13 mouse cellular contexts compared by ENCODE assay signal in the genomic region with DNA sequence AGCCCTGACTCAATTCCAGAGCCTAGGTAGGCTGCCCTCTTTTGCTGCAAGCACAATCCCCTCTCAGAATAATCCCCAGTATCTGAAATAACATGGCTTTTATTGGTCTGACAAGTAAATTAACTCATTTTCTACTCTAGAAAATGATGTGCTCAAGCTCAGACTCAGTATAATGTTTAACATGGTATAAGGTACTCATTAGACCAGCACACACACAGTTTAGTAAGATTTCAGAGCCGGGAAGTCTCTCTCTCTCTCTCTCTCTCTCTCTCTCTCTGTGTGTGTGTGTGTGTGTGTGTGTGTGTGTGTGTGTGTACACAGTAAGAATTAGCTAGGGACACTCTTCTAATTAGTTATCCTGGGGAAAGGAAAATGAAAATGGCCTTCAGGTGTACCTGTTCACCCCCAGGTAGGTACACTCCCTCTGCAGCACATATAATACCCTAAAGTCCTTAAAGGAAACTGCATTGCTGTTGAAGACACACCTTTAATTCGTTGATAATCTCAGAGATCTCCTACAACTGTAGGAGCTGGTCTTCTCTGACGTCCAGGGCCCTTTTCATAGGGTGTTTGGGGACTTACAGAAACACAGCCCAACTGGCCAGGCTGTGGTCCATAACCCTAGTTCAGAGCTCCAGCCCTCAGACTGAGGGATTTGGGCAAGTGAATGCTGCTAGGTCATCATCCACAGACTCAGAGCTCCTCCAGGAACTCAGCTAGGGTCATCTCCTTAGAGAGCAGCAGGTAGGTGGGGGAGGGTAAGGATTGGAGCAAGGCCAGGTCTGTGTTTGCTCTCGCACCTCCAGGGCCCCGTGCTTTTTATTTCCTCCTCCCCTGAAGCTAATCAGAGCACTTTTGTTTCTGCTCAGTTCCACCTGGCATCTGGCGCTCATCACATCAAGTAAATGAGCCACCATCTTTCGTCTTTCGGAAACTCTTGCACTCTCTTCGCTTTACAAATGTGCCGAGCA. TPM values are rescaled to one million over a fixed set of nuclear protein-coding genes. Genes with fewer than 3 reads are reported as not detected.
A peak's percentile ranks its signal among the peaks of the same experiment; 100 is the strongest.
DNase-seq lines count a peak whose midpoint lies in the region; ATAC-seq and TF ChIP-seq lines count a peak whose summit lies in the region.
"Had no signal": no experiment of that assay in that cellular context is flagged by ENCODE, and none has a peak within 500 bp of the region (broad histone marks: within the 10 kb centered on the region; RNA-seq: fewer than 3 reads in every experiment).

No protein-coding gene starts in this region.

- H3K4me2 ChIP-seq in intestine, postnatal 0 days (replicated peaks; ENCODE audit: low read depth): no peak overlapping the region; the same call in 1 of the 2 replicates
- H3K4me2 ChIP-seq: hindbrain, embryonic 12.5 days had no signal

- no peaks in the 10 kb centered on the region for H3K27me3 ChIP-seq in intestine, postnatal 0 days (replicated peaks; ENCODE audit: control insufficient read depth, insufficient read depth, low read length)
- H3K27me3 ChIP-seq: CH12.LX; hindbrain, embryonic 12.5 days; Patski had no signal

- H3K9ac ChIP-seq in intestine, postnatal 0 days (ENCODE audit: low read depth, low read length): no peak overlapping the region
- H3K9ac ChIP-seq: hindbrain, embryonic 12.5 days had no signal

- intact Hi-C loops in left cerebral cortex, postnatal 25 days (cut with DNase I): no loop called here

- no peak for TF ChIP-seq CTCF in brain, embryonic 14.5 days (IDR thresholded peaks at IDR 0.05; ENCODE audit: borderline replicate concordance, extremely low read depth, insufficient read depth, insufficient read length)
- TF ChIP-seq CTCF in intestine, postnatal 0 days (IDR thresholded peaks at IDR 0.05; ENCODE audit: low read depth): no peak

- H3K4me3 ChIP-seq in intestine, postnatal 0 days (ENCODE audit: low read depth, low read length): no peak overlapping the region
- H3K4me3 ChIP-seq: heart, embryonic 10.5 days; hindbrain, embryonic 12.5 days had no signal

- no peaks in the 10 kb centered on the region for H3K9me3 ChIP-seq in intestine, postnatal 0 days (ENCODE audit: control insufficient read depth)
- H3K9me3 ChIP-seq: heart, embryonic 10.5 days; hindbrain, embryonic 12.5 days had no signal

- DNase-seq in brain, embryonic 14.5 days (ENCODE audit: low read depth): peak; percentile 30
- peak; percentile 74 to 85 for DNase-seq in kidney, postnatal 25 days
- DNase-seq in lung, postnatal 14 days: peak; percentile 48
- no peak for DNase-seq in left cerebral cortex, postnatal 25 days (ENCODE audit: low spot score in 2 of 2)
- no peak for DNase-seq in spleen, adult 12 weeks (ENCODE audit: low spot score)
- DNase-seq in frontal cortex, postnatal 25 days (ENCODE audit: low spot score in 2 of 2): no peak
- DNase-seq: adrenal gland, adult 8-10 months; layer of hippocampus, adult 9-11 months had no signal

- H3K27ac ChIP-seq in intestine, postnatal 0 days (ENCODE audit: low read depth, low read length): peak overlapping the region; percentile 72
- H3K27ac ChIP-seq: heart, embryonic 10.5 days; hindbrain, embryonic 12.5 days had no signal

- H3K4me1 ChIP-seq in intestine, postnatal 0 days (replicated peaks; ENCODE audit: control insufficient read depth, insufficient read depth, low read length): peaks cover 29% of the 10 kb centered on the region; the same call in 1 of the 2 replicates

- WGBS in intestine, postnatal 0 days: 25% methylated on average over 10 of the region's 10 CpGs

- H3K36me3 ChIP-seq in intestine, postnatal 0 days (ENCODE audit: control insufficient read depth, insufficient read depth): no peaks in the 10 kb centered on the region
- H3K36me3 ChIP-seq: heart, embryonic 10.5 days; hindbrain, embryonic 12.5 days had no signal

- TF ChIP-seq POLR2A in brain, embryonic 14.5 days (IDR thresholded peaks at IDR 0.05; ENCODE audit: borderline replicate concordance, extremely low read depth, insufficient read depth, insufficient read length, poor library complexity, severe bottlenecking): no peak

- ATAC-seq in intestine, postnatal 0 days: peak; percentile 84
- ATAC-seq: Patski had no signal

RNA-seq across cellular contexts. Expression of gene 0610040J01Rik, which starts 11.5 kb away (rescaled TPM):
- polyA plus RNA-seq in brain, embryonic 14.5 days (2012; rRNA removed): 1.8 and 2.0 TPM in 2 replicates
- polyA plus RNA-seq in intestine, postnatal 0 days (2015; fragmentation: Nextera tagmentation; extraction: Ambion mirVana): 40.6 and 41.0 TPM in 2 replicates
- 1 to 10 TPM; 4.2 to 6.2 TPM for total RNA-seq in left cerebral cortex, postnatal 25 days (2021)
- total RNA-seq: CH12.LX had no signal

Comparison
In these comparisons a context has a peak if more than half of its experiments do, and no peak if none do; other contexts are left out.
1. DNase-seq: peak in brain, embryonic 14.5 days (single experiment), kidney, postnatal 25 days (2 of 2) and lung, postnatal 14 days (single experiment); none in left cerebral cortex, postnatal 25 days (0 of 2), spleen, adult 12 weeks (single experiment) and frontal cortex, postnatal 25 days (0 of 2).
2. RNA of gene 0610040J01Rik, which starts 11.5 kb away (polyA plus RNA-seq): 40.6 to 41.0 TPM in intestine, postnatal 0 days; 1.8 to 2.0 TPM in brain, embryonic 14.5 days; every median in the first group is over 10 times any median in the second.